10 mouse cellular contexts compared by ENCODE assay signal in the genomic region with DNA sequence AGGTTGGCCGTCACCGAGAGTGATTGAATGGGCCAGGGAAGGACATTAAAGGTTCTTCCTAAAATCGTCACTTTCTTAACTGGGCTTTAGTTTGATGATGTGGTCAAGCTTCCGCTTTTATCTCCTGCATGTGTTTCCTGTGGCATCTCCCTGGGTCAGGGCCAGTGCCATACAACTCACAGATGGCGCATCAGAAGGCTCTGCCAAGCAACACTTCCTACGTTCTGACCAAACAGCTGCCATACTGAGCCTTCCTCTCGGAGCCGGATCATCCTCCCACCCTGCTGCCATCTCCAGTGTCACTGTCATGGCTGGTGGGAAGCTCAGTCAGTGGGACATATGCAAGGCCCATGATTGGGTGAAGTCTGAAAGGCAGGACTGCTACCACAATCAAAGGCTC. TPM values are rescaled to one million over a fixed set of nuclear protein-coding genes. Genes with fewer than 3 reads are reported as not detected.
DNase-seq lines count a peak whose midpoint lies in the region; ATAC-seq and TF ChIP-seq lines count a peak whose summit lies in the region.
"Had no signal": no experiment of that assay in that cellular context is flagged by ENCODE, and none has a peak within 500 bp of the region (broad histone marks: within the 10 kb centered on the region; RNA-seq: fewer than 3 reads in every experiment).

No protein-coding gene starts in this region.

- DNase-seq in gastrocnemius, adult 2 months = peak; percentile 53
- DNase-seq in gastrocnemius, postnatal 10 days = no peak
- peak; percentile 96 for DNase-seq in brain, adult 2 months (ENCODE audit: low read depth, low spot score)
- DNase-seq in frontal cortex, postnatal 14 days (ENCODE audit: low spot score in 2 of 2) = peak; percentile 56 to 61
- DNase-seq in testis, postnatal 10 days (ENCODE audit: low spot score) = no peak
- no peak for DNase-seq in embryo, embryonic 9.5 days (ENCODE audit: extremely low spot score)
- no peak for DNase-seq in kidney, postnatal 14 days
- DNase-seq: gastrocnemius, postnatal 36 days had no signal

- intact Hi-C loops in gastrocnemius, adult 2 months (cut with DNase I) = no loop called here

- TF ChIP-seq CTCF in gastrocnemius, adult 2 months (IDR thresholded peaks at IDR 0.05) = no peak

- no peak overlapping the region for H3K27ac ChIP-seq in gastrocnemius, adult 2 months
- H3K27ac ChIP-seq: limb, embryonic 13.5 days had no signal

- H3K4me3 ChIP-seq in gastrocnemius, adult 2 months = no peak overlapping the region
- H3K4me3 ChIP-seq: limb, embryonic 13.5 days had no signal

- peak; percentile 92 for ATAC-seq in megakaryocyte, adult 5-6 weeks (ENCODE audit: poor library complexity, severe bottlenecking)

RNA-seq across cellular contexts. Expression of a gene that starts 6.7 kb away (rescaled TPM):
- 1 to 10 TPM; 3.5 to 5.6 TPM for total RNA-seq in gastrocnemius, adult 2 months (2021)
- 10 to 100 TPM in 1 of 2 experiments, 1 to 10 TPM in 1; 9.0 to 10.9 TPM for total RNA-seq in gastrocnemius, postnatal 10 days (2021)
- 16.1 and 17.4 TPM in 2 replicates for total RNA-seq in megakaryocyte, adult 5-6 weeks (2015)
- 20.6 and 23.3 TPM in 2 replicates for total RNA-seq in megakaryocyte, adult 5-6 weeks (2017)

Comparison
In these comparisons a context has a peak if more than half of its experiments do, and no peak if none do; other contexts are left out.
1. DNase-seq: peak in gastrocnemius, adult 2 months (single experiment), brain, adult 2 months (single experiment) and frontal cortex, postnatal 14 days (2 of 2); none in gastrocnemius, postnatal 10 days (single experiment), testis, postnatal 10 days (single experiment), embryo, embryonic 9.5 days (single experiment) and kidney, postnatal 14 days (single experiment).